Mouse (Mus musculus) CH12.LX (cell line): ENCODE data around the gene Fbxw11. TPM values are rescaled to one million over a fixed set of nuclear protein-coding genes. Genes with fewer than 3 reads are reported as not detected.

Experiments
- DNase-seq: peaks from one replicate; pipeline ENCODE4 v3.0.0-alpha.2; 2013; ENCODE audit errors: extremely low read depth
- H3K27ac ChIP-seq: 2 replicates; pipeline ENCODE4 v1.5.1; 2012; ENCODE audit warnings: low read depth, mild to moderate bottlenecking, control low read depth, moderate library complexity; ENCODE audit not compliant: insufficient read depth
- H3K27me3 ChIP-seq: replicated peaks from 2 replicates; pipeline ENCODE3; 2012; ENCODE audit warnings: inconsistent platforms
- H3K36me3 ChIP-seq, 2 experiments: replicated peaks in 1 of 2; 2 replicates each; pipeline versions ENCODE3 to v1.6.1; 2012; ENCODE audit warnings: inconsistent platforms in 1 of 2, low read length in 1 of 2, mild to moderate bottlenecking in 1 of 2, mixed read lengths in 1 of 2, moderate library complexity in 1 of 2; ENCODE audit not compliant: control insufficient read depth in 1 of 2, insufficient read depth in 1 of 2
- H3K4me1 ChIP-seq, 2 experiments: 2 replicates each; pipeline ENCODE4 v1.6.1; 2012; ENCODE audit warnings: inconsistent platforms in 1 of 2, moderate library complexity in 1 of 2; ENCODE audit not compliant: insufficient read depth in 2 of 2, control insufficient read depth in 1 of 2
- H3K4me2 ChIP-seq: 2 replicates; pipeline ENCODE4 v1.6.1; 2012; ENCODE audit warnings: low read depth, mild to moderate bottlenecking, control low read depth; ENCODE audit not compliant: poor library complexity, insufficient read depth, severe bottlenecking
- H3K4me3 ChIP-seq, 3 experiments: fragments of 150-350 bp in 1 of 3; sonication (generic) in 1 of 3; replicated peaks in 1 of 3; 2 replicates each; pipeline versions ENCODE3 to v1.5.1; 2011 to 2012; ENCODE audit warnings: low read depth in 2 of 3, low read length in 2 of 3, mild to moderate bottlenecking in 2 of 3, moderate library complexity in 2 of 3, control low read depth in 1 of 3, improper control_type of control experiment in 1 of 3, inconsistent platforms in 1 of 3, mixed read lengths in 1 of 3; ENCODE audit not compliant: poor library complexity in 1 of 3
- H3K79me2 ChIP-seq: replicated peaks from 2 replicates; pipeline ENCODE4 v1.6.1; 2012; ENCODE audit warnings: mild to moderate bottlenecking, moderate library complexity; ENCODE audit not compliant: control insufficient read depth, poor library complexity, insufficient read depth, severe bottlenecking; ENCODE audit errors: extremely low read depth
- H3K9ac ChIP-seq: 2 replicates; pipeline ENCODE4 v1.6.1; 2012; ENCODE audit warnings: low read depth, mild to moderate bottlenecking, control low read depth, moderate library complexity; ENCODE audit not compliant: insufficient read depth
- H3K9me3 ChIP-seq: replicated peaks from 2 replicates; pipeline ENCODE3; 2012; ENCODE audit warnings: low read length, inconsistent platforms, mixed read lengths
- CHD2 ChIP-seq: IDR thresholded peaks from 2 replicates; pipeline ENCODE4 v1.6.1; 2011; ENCODE audit warnings: low read length, improper control_type of control experiment
- CTCF ChIP-seq, 2 experiments: IDR thresholded peaks in 1 of 2; conservative IDR thresholded peaks in 1 of 2; 2 replicates each; pipeline ENCODE4 v1.5.1; 2011 to 2012; ENCODE audit warnings: low read depth in 2 of 2, low read length in 2 of 2, improper control_type of control experiment in 1 of 2, inconsistent platforms in 1 of 2, mild to moderate bottlenecking in 1 of 2, moderate library complexity in 1 of 2
- E2F4 ChIP-seq: IDR thresholded peaks from 2 replicates; pipeline ENCODE4 v1.6.1; 2011; ENCODE audit warnings: low read depth, low read length, improper control_type of control experiment; ENCODE audit not compliant: insufficient replicate concordance
- ELF1 ChIP-seq: IDR thresholded peaks from 2 replicates; pipeline ENCODE4 v1.6.1; 2014; ENCODE audit warnings: low read depth, mild to moderate bottlenecking, inconsistent platforms, low read length, improper control_type of control experiment
- EP300 ChIP-seq: IDR thresholded peaks from 2 replicates; pipeline ENCODE4 v1.6.1; 2011; ENCODE audit warnings: low read length, improper control_type of control experiment
- ETS1 ChIP-seq: conservative IDR thresholded peaks from 2 replicates; pipeline ENCODE4 v1.6.1; 2012; ENCODE audit warnings: low read depth, mild to moderate bottlenecking, inconsistent platforms, low read length, improper control_type of control experiment, moderate library complexity
- GABPA ChIP-seq: IDR thresholded peaks from 2 replicates; pipeline ENCODE4 v1.6.1; 2012; ENCODE audit warnings: low read depth, low read length, improper control_type of control experiment, inconsistent platforms; ENCODE audit not compliant: insufficient replicate concordance
- HCFC1 ChIP-seq: IDR thresholded peaks from 2 replicates; pipeline ENCODE4 v1.6.1; 2012; ENCODE audit warnings: low read depth, mild to moderate bottlenecking, inconsistent platforms, low read length, improper control_type of control experiment
- MAFK ChIP-seq: IDR thresholded peaks from 2 replicates; pipeline ENCODE4 v1.6.1; 2011; ENCODE audit warnings: low read length, improper control_type of control experiment; ENCODE audit not compliant: insufficient replicate concordance
- MAZ ChIP-seq: IDR thresholded peaks from 2 replicates; pipeline ENCODE4 v1.6.1; 2012; ENCODE audit warnings: low read depth, mild to moderate bottlenecking, inconsistent platforms, low read length, improper control_type of control experiment, moderate library complexity
- MXI1 ChIP-seq: IDR thresholded peaks from 2 replicates; pipeline ENCODE4 v1.6.1; 2011; ENCODE audit warnings: mild to moderate bottlenecking, low read depth, low read length, improper control_type of control experiment
- MYC ChIP-seq: IDR thresholded peaks from 2 replicates; pipeline ENCODE4 v1.6.1; 2011; ENCODE audit warnings: low read depth, mild to moderate bottlenecking, improper control_type of control experiment, low read length
- NELFE ChIP-seq: IDR thresholded peaks from 2 replicates; pipeline ENCODE4 v1.6.1; 2011; ENCODE audit warnings: low read depth, low read length, improper control_type of control experiment
- NRF1 ChIP-seq: IDR thresholded peaks from 2 replicates; pipeline ENCODE4 v1.6.1; 2014; ENCODE audit warnings: low read depth, mild to moderate bottlenecking, inconsistent platforms, low read length, improper control_type of control experiment, moderate library complexity
- PAX5 ChIP-seq: IDR thresholded peaks from 2 replicates; pipeline ENCODE4 v1.6.1; 2012; ENCODE audit warnings: low read length, inconsistent platforms, mixed read lengths
- POLR2AphosphoS2 ChIP-seq: IDR thresholded peaks from 2 replicates; pipeline ENCODE4 v1.6.1; 2011; ENCODE audit warnings: low read depth, low read length, improper control_type of control experiment
- RAD21 ChIP-seq: IDR thresholded peaks from 2 replicates; pipeline ENCODE4 v1.6.1; 2011; ENCODE audit warnings: low read depth, mild to moderate bottlenecking, low read length, improper control_type of control experiment, moderate library complexity
- RCOR1 ChIP-seq: conservative IDR thresholded peaks from 2 replicates; pipeline ENCODE4 v1.6.1; 2012; ENCODE audit warnings: low read depth, mild to moderate bottlenecking, inconsistent platforms, low read length, improper control_type of control experiment
- SIN3A ChIP-seq: IDR thresholded peaks from 2 replicates; pipeline ENCODE4 v1.6.1; 2012; ENCODE audit warnings: low read length, improper control_type of control experiment, inconsistent platforms
- TBP ChIP-seq: conservative IDR thresholded peaks from 2 replicates; pipeline ENCODE4 v1.6.1; 2011; ENCODE audit warnings: low read depth, low read length, improper control_type of control experiment
- UBTF ChIP-seq: IDR thresholded peaks from 2 replicates; pipeline ENCODE4 v1.6.1; 2012; ENCODE audit warnings: low read depth, mild to moderate bottlenecking, inconsistent platforms, low read length, improper control_type of control experiment, moderate library complexity
- USF1 ChIP-seq: IDR thresholded peaks from 2 replicates; pipeline ENCODE4 v1.6.1; 2014; ENCODE audit warnings: low read depth, mild to moderate bottlenecking, inconsistent platforms, low read length, improper control_type of control experiment
- ZMIZ1 ChIP-seq: IDR thresholded peaks from 2 replicates; pipeline ENCODE4 v1.6.1; 2012; ENCODE audit warnings: low read depth, mild to moderate bottlenecking, inconsistent platforms, low read length, improper control_type of control experiment
- ZNF384 ChIP-seq: IDR thresholded peaks from 2 replicates; pipeline ENCODE4 v1.6.1; 2012; ENCODE audit warnings: low read depth, low read length, improper control_type of control experiment, inconsistent platforms
- dilution Hi-C: fragments of 300-500 bp; cut with MboI; formaldehyde crosslinking; loops from 2 replicates; pipeline ENCODE4 v1.14.3; 2020; ENCODE audit warnings: low sequenced_read_pairs; ENCODE audit not compliant: extremely low pct_unique_long_range_greater_than_20kb, extremely low pct_ligation_motif_present
- in situ Hi-C: fragments of 300-500 bp; cut with MboI; formaldehyde crosslinking; loops from 3 replicates; pipeline ENCODE4 v1.14.3; 2019; ENCODE audit warnings: low sequenced_read_pairs, low pct_ligation_motif_present, low pct_unique_long_range_greater_than_20kb, mixed read lengths
- polyA plus RNA-seq: library from polyadenylated mRNA; unstranded; fragments of >175 nt; gene quantifications from 2 replicates; pipeline ENCODE4 v1.2.1, GENCODE M21; 2012; ENCODE audit warnings: low read depth; ENCODE audit not compliant: insufficient read length
- total RNA-seq, 2 experiments: library from RNA; depleted of rRNA; stranded (reverse); fragments of 300-350 nt in 1 of 2; fragments of >200 nt in 1 of 2; gene quantifications; 2 replicates each; pipeline ENCODE4 v1.2.3; 2012 to 2014

The Fbxw11 gene
- total and polyA plus RNA-seq, 3 experiments = 54.5 to 85.0 (median 58.5) TPM

- TF ChIP-seq USF1 (no peak), POLR2AphosphoS2 (no peak), NRF1 (no peak), MAZ (no peak), RCOR1 (no peak), GABPA (no peak), CHD2 (no peak), CTCF (conservative IDR thresholded peaks at IDR 0.05 in 1 of 2, IDR thresholded peaks at IDR 0.05 in 1 of 2; ENCODE audit: low read depth in 2 of 2, low read length in 2 of 2) (no peak)
- H3K27ac ChIP-seq = no peak overlapping the region
- H3K27me3 ChIP-seq = no peaks in the 10 kb centered on the region
- peaks cover 16 to 47% of the 10 kb centered on the region in 2 experiments for H3K36me3 ChIP-seq
- dilution Hi-C loops = no loop called here
- in situ Hi-C loops = no loop called here
- H3K79me2 ChIP-seq = no peaks in the 10 kb centered on the region
- H3K9me3 ChIP-seq = peaks cover 3% of the 10 kb centered on the region
- H3K9ac ChIP-seq = no peak overlapping the region
- no peak for DNase-seq
- H3K4me2 ChIP-seq = no peak overlapping the region
- no peak overlapping the region for H3K4me3 ChIP-seq
- H3K4me1 ChIP-seq = peaks cover 0 to 9% of the 10 kb centered on the region in 2 experiments; a peak in 2 of 4 replicates
These were observed 16.4 kb upstream of the Fbxw11 start for GRCm38 (mm10) chr11:32626079-32626478.

- H3K36me3 ChIP-seq = peaks cover 5 to 29% of the 10 kb centered on the region in 2 experiments
- dilution Hi-C loops (no loop called here), in situ Hi-C loops (no loop called here)
- H3K4me2 ChIP-seq = no peak overlapping the region
- H3K9me3 ChIP-seq = peaks cover 3% of the 10 kb centered on the region
- no peak overlapping the region for H3K27ac ChIP-seq
- H3K4me1 ChIP-seq = peaks cover 0 to 9% of the 10 kb centered on the region in 2 experiments; a peak in 2 of 4 replicates
- no peaks in the 10 kb centered on the region for H3K79me2 ChIP-seq
- no peak for TF ChIP-seq PAX5
- no peak for TF ChIP-seq MXI1
- TF ChIP-seq ZNF384 = no peak
- no peak for TF ChIP-seq E2F4
- TF ChIP-seq NELFE = no peak
- no peak for TF ChIP-seq RAD21
- TF ChIP-seq ZMIZ1 = no peak
- no peak for TF ChIP-seq EP300
- no peak for TF ChIP-seq MYC
- TF ChIP-seq HCFC1 = no peak
- no peak for TF ChIP-seq SIN3A
- no peak for TF ChIP-seq ELF1
- no peak for TF ChIP-seq GABPA
- no peak for TF ChIP-seq TBP
- TF ChIP-seq MAFK = no peak
- no peak for TF ChIP-seq ETS1
- no peak for TF ChIP-seq UBTF
- TF ChIP-seq CTCF (conservative IDR thresholded peaks at IDR 0.05 in 1 of 2, IDR thresholded peaks at IDR 0.05 in 1 of 2; ENCODE audit: low read depth in 2 of 2, low read length in 2 of 2) = no peak
- no peak for DNase-seq
- no peak overlapping the region for H3K9ac ChIP-seq
- no peak overlapping the region for H3K4me3 ChIP-seq
- no peaks in the 10 kb centered on the region for H3K27me3 ChIP-seq
These were observed 14.6 kb upstream of the Fbxw11 start for GRCm38 (mm10) chr11:32627900-32628299.
